Mouse (Mus musculus): ENCODE measurements around the gene Ccdc148. TPM values are rescaled to one million over a fixed set of nuclear protein-coding genes. Genes with fewer than 3 reads are reported as not detected.

Ccdc148 gene
- polyA plus RNA-seq, 1 experiment: 0.06 TPM

GRCm38 (mm10) chr2:58789934-58790333 lies 370.5 kb downstream of the Ccdc148 start:
- Histone ChIP-seq H3K27me3 (ENCODE audit: control insufficient read depth, insufficient read depth, insufficient read length) (peaks cover 5% of the 10 kb centered on the region), H3K4me2 (ENCODE audit: low read depth) (no peak overlapping the region), H3K4me3 (no peak overlapping the region), H3K36me3 (ENCODE audit: control insufficient read depth, insufficient read depth) (no peaks in the 10 kb centered on the region), H3K79me2 (ENCODE audit: control insufficient read depth, insufficient read depth) (no peaks in the 10 kb centered on the region), H3ac (ENCODE audit: control insufficient read depth, insufficient read length) (no peak overlapping the region)
- TF ChIP-seq MYOG (IDR thresholded peaks at IDR 0.05; ENCODE audit: control insufficient read depth in 1 of 3, insufficient read depth in 1 of 3, insufficient read length in 2 of 3, low read depth in 2 of 3) (no peak), TCF12 (IDR thresholded peaks at IDR 0.05; ENCODE audit: insufficient read depth, poor library complexity, severe bottlenecking) (no peak), SRF (IDR thresholded peaks at IDR 0.05; ENCODE audit: control insufficient read depth, insufficient read length, low read depth) (no peak), POLR2AphosphoS2 (IDR thresholded peaks at IDR 0.05; ENCODE audit: insufficient read length, low read depth) (no peak), POLR2A (IDR thresholded peaks at IDR 0.05; ENCODE audit: insufficient read length, low read depth) (no peak), REST (IDR thresholded peaks at IDR 0.05; ENCODE audit: insufficient read depth, insufficient read length) (no peak), MYOD1 (IDR thresholded peaks at IDR 0.05; ENCODE audit: control insufficient read depth in 1 of 3, insufficient read length in 2 of 3, low read depth in 2 of 3) (no peak)

- Histone ChIP-seq H3K4me2 (ENCODE audit: low read depth) (no peak overlapping the region), H3K79me2 (ENCODE audit: control insufficient read depth, insufficient read depth) (no peaks in the 10 kb centered on the region), H3ac (ENCODE audit: control insufficient read depth, insufficient read length) (no peak overlapping the region), H3K36me3 (ENCODE audit: control insufficient read depth, insufficient read depth) (no peaks in the 10 kb centered on the region), H3K27me3 (ENCODE audit: control insufficient read depth, insufficient read depth, insufficient read length) (peaks cover 5% of the 10 kb centered on the region), H3K4me3 (no peak overlapping the region)
- TF ChIP-seq MAX (IDR thresholded peaks at IDR 0.05; ENCODE audit: low read depth) (no peak), TCF12 (IDR thresholded peaks at IDR 0.05; ENCODE audit: insufficient read depth, poor library complexity, severe bottlenecking) (no peak)
These were observed 373.1 kb downstream of the Ccdc148 start for GRCm38 (mm10) chr2:58787360-58787759.

GRCm38 (mm10) chr2:58786681-58787080 lies 373.8 kb downstream of the Ccdc148 start:
- no peaks in the 10 kb centered on the region for H3K79me2 ChIP-seq (ENCODE audit: control insufficient read depth, insufficient read depth)
- H3ac ChIP-seq (ENCODE audit: control insufficient read depth, insufficient read length): no peak overlapping the region
- peaks cover 3% of the 10 kb centered on the region for H3K27me3 ChIP-seq (ENCODE audit: control insufficient read depth, insufficient read depth, insufficient read length)
- TF ChIP-seq MYOD1 (IDR thresholded peaks at IDR 0.05; ENCODE audit: control insufficient read depth in 1 of 3, insufficient read length in 2 of 3, low read depth in 2 of 3): no peak
- TF ChIP-seq REST (IDR thresholded peaks at IDR 0.05; ENCODE audit: insufficient read depth, insufficient read length): no peak
- no peak for TF ChIP-seq MAX (IDR thresholded peaks at IDR 0.05; ENCODE audit: low read depth)
- TF ChIP-seq SRF (IDR thresholded peaks at IDR 0.05; ENCODE audit: control insufficient read depth, insufficient read length, low read depth): no peak
- H3K4me2 ChIP-seq (ENCODE audit: low read depth): no peak overlapping the region
- no peak overlapping the region for H3K4me3 ChIP-seq
- H3K36me3 ChIP-seq (ENCODE audit: control insufficient read depth, insufficient read depth): no peaks in the 10 kb centered on the region

GRCm38 (mm10) chr2:58786177-58786576 lies 374.3 kb downstream of the Ccdc148 start:
- Histone ChIP-seq H3K36me3 (ENCODE audit: control insufficient read depth, insufficient read depth) (no peaks in the 10 kb centered on the region), H3K4me3 (no peak overlapping the region), H3K79me2 (ENCODE audit: control insufficient read depth, insufficient read depth) (no peaks in the 10 kb centered on the region), H3K27me3 (ENCODE audit: control insufficient read depth, insufficient read depth, insufficient read length) (no peaks in the 10 kb centered on the region), H3ac (ENCODE audit: control insufficient read depth, insufficient read length) (no peak overlapping the region), H3K4me2 (ENCODE audit: low read depth) (no peak overlapping the region)
- TF ChIP-seq E2F4 (IDR thresholded peaks at IDR 0.05; ENCODE audit: insufficient read depth): no peak
- no peak for TF ChIP-seq TCF3 (IDR thresholded peaks at IDR 0.05; ENCODE audit: insufficient read length, low read depth)
- no peak for TF ChIP-seq POLR2AphosphoS2 (IDR thresholded peaks at IDR 0.05; ENCODE audit: insufficient read length, low read depth)
- no peak for TF ChIP-seq MYOG (IDR thresholded peaks at IDR 0.05; ENCODE audit: control insufficient read depth in 1 of 3, insufficient read depth in 1 of 3, insufficient read length in 2 of 3, low read depth in 2 of 3)
- no peak for TF ChIP-seq TCF12 (IDR thresholded peaks at IDR 0.05; ENCODE audit: insufficient read depth, poor library complexity, severe bottlenecking)
- TF ChIP-seq SRF (IDR thresholded peaks at IDR 0.05; ENCODE audit: control insufficient read depth, insufficient read length, low read depth): no peak
- TF ChIP-seq USF1 (IDR thresholded peaks at IDR 0.05; ENCODE audit: low read depth): no peak
- TF ChIP-seq MYOD1 (IDR thresholded peaks at IDR 0.05; ENCODE audit: control insufficient read depth in 1 of 3, insufficient read length in 2 of 3, low read depth in 2 of 3): no peak
- no peak for TF ChIP-seq CEBPB (IDR thresholded peaks at IDR 0.05; ENCODE audit: insufficient read depth, poor library complexity, severe bottlenecking)
- TF ChIP-seq POLR2A (IDR thresholded peaks at IDR 0.05; ENCODE audit: insufficient read length, low read depth): no peak
- no peak for TF ChIP-seq MAX (IDR thresholded peaks at IDR 0.05; ENCODE audit: low read depth)
- TF ChIP-seq REST (IDR thresholded peaks at IDR 0.05; ENCODE audit: insufficient read depth, insufficient read length): no peak

DNA sequence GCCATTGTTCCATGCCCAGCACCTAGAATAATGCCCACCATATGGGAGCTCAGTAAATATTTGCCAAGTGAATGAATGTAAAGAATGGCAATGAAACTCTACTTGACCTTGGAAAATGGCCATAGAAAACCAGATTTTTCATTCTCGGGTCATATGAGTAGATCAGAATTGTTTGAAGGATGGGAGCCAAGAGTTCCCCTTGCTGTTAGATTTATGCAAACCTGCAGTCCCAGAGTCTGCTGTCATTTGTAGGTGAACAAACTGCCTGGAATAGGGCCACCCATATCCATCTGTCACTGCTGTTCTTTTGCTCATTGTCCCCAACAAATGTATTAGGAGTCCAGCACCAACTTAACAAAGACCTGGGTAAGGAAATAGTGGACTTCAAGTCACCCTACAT lies 377.0 kb downstream of the Ccdc148 start:
- Histone ChIP-seq H3K36me3 (ENCODE audit: control insufficient read depth, insufficient read depth) (no peaks in the 10 kb centered on the region), H3K4me3 (no peak overlapping the region), H3ac (ENCODE audit: control insufficient read depth, insufficient read length) (no peak overlapping the region), H3K4me2 (ENCODE audit: low read depth) (no peak overlapping the region), H3K79me2 (ENCODE audit: control insufficient read depth, insufficient read depth) (no peaks in the 10 kb centered on the region), H3K27me3 (ENCODE audit: control insufficient read depth, insufficient read depth, insufficient read length) (no peaks in the 10 kb centered on the region)
- no peak for TF ChIP-seq TCF12 (IDR thresholded peaks at IDR 0.05; ENCODE audit: insufficient read depth, poor library complexity, severe bottlenecking)
- TF ChIP-seq E2F4 (IDR thresholded peaks at IDR 0.05; ENCODE audit: insufficient read depth): no peak
- TF ChIP-seq USF1 (IDR thresholded peaks at IDR 0.05; ENCODE audit: low read depth): no peak
- no peak for TF ChIP-seq POLR2AphosphoS2 (IDR thresholded peaks at IDR 0.05; ENCODE audit: insufficient read length, low read depth)
- no peak for TF ChIP-seq REST (IDR thresholded peaks at IDR 0.05; ENCODE audit: insufficient read depth, insufficient read length)
- TF ChIP-seq POLR2A (IDR thresholded peaks at IDR 0.05; ENCODE audit: insufficient read length, low read depth): no peak
- no peak for TF ChIP-seq MAX (IDR thresholded peaks at IDR 0.05; ENCODE audit: low read depth)
- TF ChIP-seq TCF3 (IDR thresholded peaks at IDR 0.05; ENCODE audit: insufficient read length, low read depth): no peak
- TF ChIP-seq MYOD1 (IDR thresholded peaks at IDR 0.05; ENCODE audit: control insufficient read depth in 1 of 3, insufficient read length in 2 of 3, low read depth in 2 of 3): no peak

All from myocyte (in vitro differentiated cells).